Mouse (Mus musculus): Measurements from ENCODE around the gene Bcat1. TPM values are rescaled to one million over a fixed set of nuclear protein-coding genes. Genes with fewer than 3 reads are reported as not detected.

The Bcat1 gene
- polyA plus RNA-seq, 1 experiment: 20.3 TPM

DNA sequence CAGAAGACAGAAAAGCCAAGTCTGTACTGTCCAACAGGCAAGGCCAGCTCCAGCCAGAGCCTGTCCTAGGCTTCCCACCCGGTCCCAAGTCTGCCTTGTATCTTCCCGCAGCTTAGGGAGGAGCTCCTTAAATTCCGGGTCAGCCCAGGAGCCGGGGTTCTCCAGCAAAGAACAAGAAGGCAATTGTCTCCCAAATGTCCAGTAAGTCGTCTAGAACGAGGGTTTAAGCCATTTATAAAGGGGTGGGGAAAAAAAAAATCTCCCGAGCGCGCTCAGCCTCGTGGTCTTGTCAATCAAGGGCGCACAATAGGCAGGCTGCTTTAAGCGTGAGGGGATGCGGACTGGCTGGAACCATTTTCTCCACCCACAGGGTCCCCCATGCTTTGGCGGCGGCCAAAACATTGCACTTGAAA, 28.5 kb downstream of the Bcat1 start:
- no peaks in the 10 kb centered on the region for H3K4me1 ChIP-seq (ENCODE audit: control insufficient read depth, insufficient read depth, low read length)
- TF ChIP-seq CTCF (IDR thresholded peaks at IDR 0.05; ENCODE audit: control insufficient read depth, insufficient read depth, low read length): no peak
- no peak for TF ChIP-seq POLR2A (IDR thresholded peaks at IDR 0.05; ENCODE audit: borderline replicate concordance, control insufficient read depth, low read depth, low read length)
- no peak overlapping the region for H3K4me3 ChIP-seq (replicated peaks; ENCODE audit: control insufficient read depth, low read depth, low read length)
- whole genome bisulfite sequencing: 36% methylated on average over 15 of the region's 15 CpGs
- no peak overlapping the region for H3K27ac ChIP-seq (ENCODE audit: control insufficient read depth, insufficient read depth, low read depth, low read length, poor library complexity)

DNA sequence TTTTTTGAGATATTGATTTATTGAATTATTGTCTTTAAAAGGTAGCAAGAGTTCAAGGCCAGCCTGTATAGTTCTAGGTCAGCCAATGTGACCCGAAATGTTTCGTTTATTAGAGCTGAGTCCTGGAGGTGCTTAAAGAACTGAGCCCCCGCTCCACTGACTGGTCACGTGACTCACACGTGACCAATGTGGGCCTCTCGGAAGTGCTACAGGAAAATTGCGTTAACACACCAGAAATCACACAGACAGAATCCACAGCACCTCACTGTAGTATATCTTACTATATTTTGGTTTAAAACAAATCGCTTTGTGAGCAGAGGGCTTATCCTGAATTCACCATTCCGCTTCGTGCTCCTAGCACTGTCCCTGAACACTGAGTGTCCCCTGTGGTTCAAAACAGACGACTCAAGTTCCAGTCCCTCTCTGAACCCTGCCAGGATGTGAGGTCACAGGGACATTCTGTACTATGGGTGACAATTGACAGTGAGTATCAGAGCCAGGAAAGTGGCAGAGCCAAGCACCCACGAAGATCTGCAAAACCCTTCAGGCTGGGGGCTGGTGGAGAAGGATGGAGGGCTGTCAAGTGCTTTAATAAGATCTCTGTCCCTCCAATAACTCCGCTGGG, 29.6 kb downstream of the Bcat1 start:
- WGBS: 78% methylated on average over 13 of the region's 13 CpGs
- no peak overlapping the region for H3K4me3 ChIP-seq (replicated peaks; ENCODE audit: control insufficient read depth, low read depth, low read length)
- TF ChIP-seq CTCF (IDR thresholded peaks at IDR 0.05; ENCODE audit: control insufficient read depth, insufficient read depth, low read length): no peak
- TF ChIP-seq POLR2A (IDR thresholded peaks at IDR 0.05; ENCODE audit: borderline replicate concordance, control insufficient read depth, low read depth, low read length): no peak
- no peak overlapping the region for H3K27ac ChIP-seq (ENCODE audit: control insufficient read depth, insufficient read depth, low read depth, low read length, poor library complexity)
- H3K4me1 ChIP-seq (ENCODE audit: control insufficient read depth, insufficient read depth, low read length): no peaks in the 10 kb centered on the region

GRCm38 (mm10) chr6:145044916-145045574, 30.9 kb downstream of the Bcat1 start:
- WGBS: 77% methylated on average over 20 of the region's 20 CpGs
- no peak for TF ChIP-seq CTCF (IDR thresholded peaks at IDR 0.05; ENCODE audit: control insufficient read depth, insufficient read depth, low read length)
- no peak for TF ChIP-seq POLR2A (IDR thresholded peaks at IDR 0.05; ENCODE audit: borderline replicate concordance, control insufficient read depth, low read depth, low read length)
- H3K27ac ChIP-seq (ENCODE audit: control insufficient read depth, insufficient read depth, low read depth, low read length, poor library complexity): no peak overlapping the region

DNA sequence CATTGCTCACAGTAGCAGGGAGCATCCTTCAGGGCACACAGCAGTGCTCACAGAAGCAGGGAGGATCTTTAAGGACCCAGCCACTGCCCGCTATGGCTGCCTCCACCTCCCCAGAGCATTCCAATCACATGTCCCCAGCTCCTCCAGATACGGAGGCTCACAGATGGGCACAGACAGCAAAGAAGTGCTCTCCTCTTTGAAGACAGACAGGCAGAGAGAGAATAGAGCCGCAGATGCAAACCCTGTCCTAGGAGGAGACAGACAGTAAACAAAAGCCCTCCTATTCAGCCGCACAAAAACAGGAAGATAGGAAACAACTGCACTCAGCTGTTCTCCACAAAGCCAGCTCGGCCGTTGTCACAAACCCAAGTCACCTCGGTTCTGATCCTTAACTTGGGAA, 35.3 kb downstream of the Bcat1 start:
- TF ChIP-seq CTCF (IDR thresholded peaks at IDR 0.05; ENCODE audit: control insufficient read depth, insufficient read depth, low read length) (no peak), POLR2A (IDR thresholded peaks at IDR 0.05; ENCODE audit: borderline replicate concordance, control insufficient read depth, low read depth, low read length) (no peak)
- Histone ChIP-seq H3K4me3 (replicated peaks; ENCODE audit: control insufficient read depth, low read depth, low read length) (no peak overlapping the region), H3K27ac (ENCODE audit: control insufficient read depth, insufficient read depth, low read depth, low read length, poor library complexity) (no peak overlapping the region), H3K4me1 (ENCODE audit: control insufficient read depth, insufficient read depth, low read length) (no peaks in the 10 kb centered on the region)
- WGBS: 34% methylated on average over 7 of the region's 7 CpGs

More at GRCm38 (mm10) chr6:145044916-145045574, 30.9 kb downstream of the Bcat1 start:
- Histone ChIP-seq H3K4me1 (ENCODE audit: control insufficient read depth, insufficient read depth, low read length) (no peaks in the 10 kb centered on the region), H3K4me3 (replicated peaks; ENCODE audit: control insufficient read depth, low read depth, low read length) (no peak overlapping the region)

DNA sequence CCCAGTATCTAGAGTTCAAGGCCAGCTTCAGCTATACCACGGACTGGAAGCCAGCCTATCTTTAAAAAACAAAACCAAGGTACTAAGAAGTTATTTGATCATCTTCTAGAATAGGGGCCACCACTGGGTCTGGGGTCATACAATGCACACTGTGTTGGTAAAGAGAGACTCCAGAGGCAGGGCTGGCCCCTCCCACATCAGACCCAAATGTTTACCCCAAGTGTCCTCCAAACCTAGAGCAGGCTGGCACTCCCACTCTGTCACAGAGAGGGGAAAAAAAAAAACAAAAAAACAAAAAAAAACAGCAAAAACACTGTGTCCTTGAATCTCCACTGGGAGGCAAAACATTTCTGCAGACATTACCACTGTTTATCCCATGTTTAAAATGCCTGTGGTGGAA, 38.4 kb downstream of the Bcat1 start:
- no peak overlapping the region for H3K4me3 ChIP-seq (replicated peaks; ENCODE audit: control insufficient read depth, low read depth, low read length)
- WGBS: 72% methylated on average over 1 of the region's 1 CpGs
- H3K4me1 ChIP-seq (ENCODE audit: control insufficient read depth, insufficient read depth, low read length): no peaks in the 10 kb centered on the region; the same call in none of the 2 replicates
- H3K27ac ChIP-seq (ENCODE audit: control insufficient read depth, insufficient read depth, low read depth, low read length, poor library complexity): no peak overlapping the region
- TF ChIP-seq POLR2A (IDR thresholded peaks at IDR 0.05; ENCODE audit: borderline replicate concordance, control insufficient read depth, low read depth, low read length): no peak
- no peak for TF ChIP-seq CTCF (IDR thresholded peaks at IDR 0.05; ENCODE audit: control insufficient read depth, insufficient read depth, low read length)

GRCm38 (mm10) chr6:145035412-145035811, 40.6 kb downstream of the Bcat1 start:
- H3K4me3 ChIP-seq (replicated peaks; ENCODE audit: control insufficient read depth, low read depth, low read length): no peak overlapping the region
- H3K4me1 ChIP-seq (ENCODE audit: control insufficient read depth, insufficient read depth, low read length): no peaks in the 10 kb centered on the region; the same call in none of the 2 replicates
- WGBS: 87% methylated on average over 9 of the region's 9 CpGs
- TF ChIP-seq POLR2A (IDR thresholded peaks at IDR 0.05; ENCODE audit: borderline replicate concordance, control insufficient read depth, low read depth, low read length): no peak
- no peak for TF ChIP-seq CTCF (IDR thresholded peaks at IDR 0.05; ENCODE audit: control insufficient read depth, insufficient read depth, low read length)
- no peak overlapping the region for H3K27ac ChIP-seq (ENCODE audit: control insufficient read depth, insufficient read depth, low read depth, low read length, poor library complexity)

DNA sequence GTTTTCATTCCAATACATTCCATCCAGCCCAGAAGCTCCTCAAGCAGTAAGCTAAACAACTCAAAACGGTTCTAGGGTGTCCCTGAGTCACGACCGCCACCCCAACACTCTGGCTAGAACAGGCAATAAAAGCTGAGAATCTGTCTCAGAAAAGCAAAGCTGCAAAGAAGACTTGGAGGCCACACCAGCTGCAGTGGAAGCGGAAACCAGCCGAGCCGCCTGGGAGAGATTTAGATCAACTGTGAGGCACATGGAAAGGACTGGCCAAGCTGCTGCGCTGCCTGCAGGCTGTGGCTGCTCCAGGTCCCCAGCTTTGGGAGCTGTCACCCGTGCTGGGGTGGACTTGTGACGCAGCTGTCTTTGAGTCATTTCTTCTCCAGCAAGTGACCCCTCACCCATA, 45.4 kb downstream of the Bcat1 start:
- WGBS: 75% methylated on average over 9 of the region's 9 CpGs
- TF ChIP-seq POLR2A (IDR thresholded peaks at IDR 0.05; ENCODE audit: borderline replicate concordance, control insufficient read depth, low read depth, low read length): no peak
- TF ChIP-seq CTCF (IDR thresholded peaks at IDR 0.05; ENCODE audit: control insufficient read depth, insufficient read depth, low read length): no peak
- no peak overlapping the region for H3K27ac ChIP-seq (ENCODE audit: control insufficient read depth, insufficient read depth, low read depth, low read length, poor library complexity)
- H3K4me1 ChIP-seq (ENCODE audit: control insufficient read depth, insufficient read depth, low read length): no peaks in the 10 kb centered on the region; the same call in none of the 2 replicates
- H3K4me3 ChIP-seq (replicated peaks; ENCODE audit: control insufficient read depth, low read depth, low read length): no peak overlapping the region

- Histone ChIP-seq H3K27ac (ENCODE audit: control insufficient read depth, insufficient read depth, low read depth, low read length, poor library complexity) (no peak overlapping the region), H3K4me3 (replicated peaks; ENCODE audit: control insufficient read depth, low read depth, low read length) (no peak overlapping the region), H3K4me1 (ENCODE audit: control insufficient read depth, insufficient read depth, low read length) (peaks cover 2% of the 10 kb centered on the region; the same call in 1 of the 2 replicates)
- 81% methylated on average over 8 of the region's 8 CpGs for WGBS
- TF ChIP-seq CTCF (IDR thresholded peaks at IDR 0.05; ENCODE audit: control insufficient read depth, insufficient read depth, low read length): no peak
- no peak for TF ChIP-seq POLR2A (IDR thresholded peaks at IDR 0.05; ENCODE audit: borderline replicate concordance, control insufficient read depth, low read depth, low read length)
Measured at GRCm38 (mm10) chr6:145023990-145024389, 52.0 kb downstream of the Bcat1 start.
